Mouse (Mus musculus) heart, embryonic 11.5 days (tissue): ENCODE results near the gene Eps8l2. TPM values are rescaled to one million over a fixed set of nuclear protein-coding genes. Genes with fewer than 3 reads are reported as not detected.

Experiments
- ATAC-seq: fragments of 200-750 bp; cut with Nextera tagmentation; replicated peaks from 2 replicates; pipeline ENCODE4 v1.8.0; 2017; ENCODE audit warnings: moderate library complexity; ENCODE audit not compliant: insufficient number of reproducible peaks, low FRiP score, low TSS enrichment
- H3K27ac ChIP-seq: fragments of 300-500 bp; sonication (generic); 2 replicates; pipeline ENCODE4 v1.5.1; 2014; ENCODE audit warnings: mild to moderate bottlenecking, low read depth, low read length
- H3K27me3 ChIP-seq: fragments of 300-500 bp; sonication (generic); 2 replicates; pipeline ENCODE4 v1.6.1; 2014; ENCODE audit warnings: mild to moderate bottlenecking, low read length, mixed read lengths; ENCODE audit not compliant: control insufficient read depth, insufficient read depth
- H3K36me3 ChIP-seq: fragments of 300-500 bp; sonication (generic); 2 replicates; pipeline ENCODE4 v1.6.1; 2014; ENCODE audit warnings: mild to moderate bottlenecking, low read length, moderate library complexity, mixed read lengths; ENCODE audit not compliant: control insufficient read depth, insufficient read depth
- H3K4me1 ChIP-seq: fragments of 300-500 bp; sonication (generic); 2 replicates; pipeline ENCODE4 v1.6.1; 2014; ENCODE audit warnings: low read length; ENCODE audit not compliant: control insufficient read depth, insufficient read depth
- H3K4me2 ChIP-seq: fragments of 300-500 bp; sonication (generic); 2 replicates; pipeline ENCODE4 v1.6.1; 2014; ENCODE audit warnings: mild to moderate bottlenecking, moderate library complexity
- H3K4me3 ChIP-seq: fragments of 300-500 bp; sonication (generic); 2 replicates; pipeline ENCODE4 v1.5.1; 2014; ENCODE audit warnings: low read depth, low read length
- H3K9ac ChIP-seq: fragments of 300-500 bp; sonication (generic); 2 replicates; pipeline ENCODE4 v1.6.1; 2014; ENCODE audit warnings: mild to moderate bottlenecking, low read depth, low read length, moderate library complexity
- H3K9me3 ChIP-seq: fragments of 300-500 bp; sonication (generic); replicated peaks from 2 replicates; pipeline ENCODE4 v1.6.1; 2016; ENCODE audit warnings: low read length; ENCODE audit not compliant: control insufficient read depth
- WGBS: fragments of 180-500 bp; shearing (Covaris S2); extraction: QIAGEN DNeasy Blood & Tissue Kit; methylation state at CpG from one replicate; pipeline ENCODE4 v1.1.7; 2014; ENCODE audit not compliant: insufficient replicate concordance; 5-methylcytosine and 5-hydroxymethylcytosine counted together
- polyA plus RNA-seq: library from polyadenylated mRNA; unstranded; fragments of >200 nt; fragmentation: Nextera tagmentation; extraction: Ambion mirVana; gene quantifications from 2 replicates; pipeline ENCODE4 v1.2.1, GENCODE M21; 2014

Gene Eps8l2
- 0.51 and 0.82 TPM in 2 replicates for polyA plus RNA-seq

DNA sequence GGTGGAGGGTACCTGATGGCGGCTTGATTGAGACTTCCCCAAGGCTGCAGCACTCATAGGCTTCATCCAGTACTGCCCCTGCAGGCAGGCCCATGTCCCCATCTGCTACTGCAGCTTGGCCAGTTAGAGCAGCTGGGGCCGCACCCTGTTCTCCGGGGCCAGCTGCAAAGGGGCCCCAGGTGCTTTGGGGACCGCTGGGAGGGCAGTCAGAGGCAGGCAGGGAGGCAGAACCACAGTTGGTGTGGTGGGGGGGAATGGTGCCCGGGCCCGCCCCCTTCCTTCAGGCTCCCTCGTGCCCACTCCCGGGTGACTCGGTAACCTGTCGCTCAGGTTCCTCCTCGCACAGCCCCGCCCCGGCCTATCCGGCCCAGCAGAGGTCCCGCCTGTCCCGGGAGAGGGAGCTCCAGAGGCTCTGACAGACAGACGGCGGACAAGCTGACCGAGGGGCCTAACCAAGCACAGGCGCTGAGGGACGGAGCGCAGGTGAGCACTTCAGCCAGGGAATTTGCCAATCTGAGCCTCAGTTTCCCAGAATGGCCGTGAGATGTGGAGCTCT lies at the start of gene Eps8l2:
Eps8l2 (plus strand) TSS at position 305 of the 556 bp plus-strand sequence.
- WGBS, result 4% methylated on average over 23 of the region's 23 CpGs
- Histone ChIP-seq H3K9ac (peak within 1 kb of the TSS; percentile 52; the same call in 1 of the 2 replicates), H3K9me3 (no peaks in the 10 kb centered on the region), H3K27me3 (peaks cover 12% of the 10 kb centered on the region), H3K4me3 (peak within 1 kb of the TSS; percentile 27), H3K27ac (no peak within 1 kb of the TSS), H3K4me1 (peaks cover 9% of the 10 kb centered on the region), H3K4me2 (peak within 1 kb of the TSS; percentile 71), H3K36me3 (no peaks in the 10 kb centered on the region)
- no peak for ATAC-seq

GRCm38 (mm10) chr7:141291921-141292582 lies 46.6 kb upstream of the Eps8l2 start, which contains the start of gene Drd4:
Gene Drd4, plus strand, starts transcription at chr7:141292006.
- Histone ChIP-seq H3K9me3 (no peaks in the 10 kb centered on the region), H3K4me1 (peaks cover 22% of the 10 kb centered on the region), H3K27ac (no peak within 1 kb of the TSS), H3K4me3 (peak within 1 kb of the TSS; percentile 50), H3K9ac (peak within 1 kb of the TSS; percentile 54), H3K36me3 (peaks cover 1% of the 10 kb centered on the region; the same call in 1 of the 2 replicates), H3K4me2 (peak within 1 kb of the TSS; percentile 92), H3K27me3 (peaks cover 58% of the 10 kb centered on the region)
- WGBS, result 2% methylated on average over 32 of the region's 46 CpGs
- ATAC-seq, result 0 out of 2 replicates have a peak, but pooled peaks have one; percentile 57

GRCm38 (mm10) chr7:141292583-141293388 lies 45.9 kb upstream of the Eps8l2 start:
- ATAC-seq, result no peak
- Histone ChIP-seq H3K9ac (peak overlapping the region; percentile 54; the same call in 1 of the 2 replicates), H3K27ac (no peak overlapping the region), H3K4me1 (peaks cover 22% of the 10 kb centered on the region), H3K27me3 (peaks cover 58% of the 10 kb centered on the region), H3K36me3 (peaks cover 4% of the 10 kb centered on the region; the same call in 1 of the 2 replicates), H3K9me3 (no peaks in the 10 kb centered on the region), H3K4me3 (peak overlapping the region; percentile 50; the same call in 1 of the 2 replicates), H3K4me2 (peak overlapping the region; percentile 92)
- 35% methylated on average over 15 of the region's 15 CpGs for WGBS

DNA sequence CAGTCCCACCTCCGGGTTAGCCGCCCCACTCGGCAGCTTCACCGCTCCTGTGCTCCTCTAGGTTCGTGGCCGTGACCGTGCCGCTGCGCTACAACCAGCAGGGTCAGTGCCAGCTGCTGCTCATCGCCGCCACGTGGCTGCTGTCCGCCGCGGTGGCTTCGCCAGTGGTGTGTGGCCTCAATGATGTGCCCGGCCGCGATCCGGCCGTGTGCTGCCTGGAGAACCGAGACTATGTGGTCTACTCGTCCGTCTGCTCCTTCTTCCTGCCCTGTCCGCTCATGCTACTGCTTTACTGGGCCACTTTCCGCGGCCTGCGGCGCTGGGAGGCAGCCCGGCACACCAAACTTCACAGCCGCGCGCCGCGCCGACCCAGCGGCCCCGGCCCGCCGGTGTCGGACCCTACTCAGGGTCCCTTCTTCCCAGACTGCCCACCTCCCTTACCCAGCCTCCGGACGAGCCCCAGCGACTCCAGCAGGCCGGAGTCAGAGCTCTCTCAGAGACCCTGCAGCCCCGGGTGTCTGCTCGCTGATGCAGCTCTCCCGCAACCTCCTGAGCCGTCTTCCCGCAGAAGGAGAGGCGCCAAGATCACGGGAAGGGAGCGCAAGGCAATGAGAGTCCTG lies 44.7 kb upstream of the Eps8l2 start:
- Histone ChIP-seq H3K36me3 (peaks cover 4% of the 10 kb centered on the region; the same call in 1 of the 2 replicates), H3K27ac (no peak overlapping the region), H3K9me3 (no peaks in the 10 kb centered on the region), H3K9ac (peak overlapping the region; percentile 43; the same call in 1 of the 2 replicates), H3K4me3 (peak overlapping the region; percentile 32), H3K4me1 (peaks cover 22% of the 10 kb centered on the region), H3K4me2 (peak overlapping the region; percentile 73), H3K27me3 (peaks cover 58% of the 10 kb centered on the region)
- ATAC-seq, result no peak
- 1% methylated on average over 51 of the region's 53 CpGs for WGBS

- 8% methylated on average over 21 of the region's 22 CpGs for WGBS
- Histone ChIP-seq H3K36me3 (peaks cover 7% of the 10 kb centered on the region; the same call in 1 of the 2 replicates), H3K27ac (no peak overlapping the region), H3K9me3 (no peaks in the 10 kb centered on the region), H3K9ac (no peak overlapping the region), H3K27me3 (peaks cover 58% of the 10 kb centered on the region), H3K4me1 (peaks cover 22% of the 10 kb centered on the region), H3K4me2 (peak overlapping the region; percentile 73), H3K4me3 (peak overlapping the region; percentile 32)
- no peak for ATAC-seq
These were observed 44.2 kb upstream of the Eps8l2 start for GRCm38 (mm10) chr7:141294479-141294878.

GRCm38 (mm10) chr7:141297926-141298650 lies 40.6 kb upstream of the Eps8l2 start:
- Histone ChIP-seq H3K27ac (no peak overlapping the region), H3K36me3 (peaks cover 16% of the 10 kb centered on the region; the same call in 1 of the 2 replicates), H3K27me3 (peaks cover 29% of the 10 kb centered on the region), H3K9me3 (no peaks in the 10 kb centered on the region), H3K9ac (no peak overlapping the region), H3K4me2 (no peak overlapping the region), H3K4me1 (peaks cover 16% of the 10 kb centered on the region), H3K4me3 (no peak overlapping the region)
- ATAC-seq, result no peak
- 82% methylated on average over 3 of the region's 3 CpGs for WGBS

GRCm38 (mm10) chr7:141299175-141299574 lies 39.5 kb upstream of the Eps8l2 start:
- no peak for ATAC-seq
- no peak overlapping the region for H3K9ac ChIP-seq
- 93% methylated on average over 8 of the region's 8 CpGs for WGBS
- no peak overlapping the region for H3K4me2 ChIP-seq
- peaks cover 18% of the 10 kb centered on the region for H3K27me3 ChIP-seq
- no peak overlapping the region for H3K4me3 ChIP-seq
- no peaks in the 10 kb centered on the region for H3K9me3 ChIP-seq
- peaks cover 7% of the 10 kb centered on the region for H3K4me1 ChIP-seq
- H3K27ac ChIP-seq, result no peak overlapping the region
- H3K36me3 ChIP-seq, result peaks cover 16% of the 10 kb centered on the region; the same call in 1 of the 2 replicates
